Mouse (Mus musculus): ENCODE measurements around the gene Crb2. TPM values are rescaled to one million over a fixed set of nuclear protein-coding genes. Genes with fewer than 3 reads are reported as not detected.

Crb2 gene
- polyA plus RNA-seq, 1 experiment from 2014 or later, result 3.1 TPM

GRCm38 (mm10) chr2:37756220-37756930 is 19.7 kb upstream of the Crb2 start:
- no peak overlapping the region for H3K4me3 ChIP-seq (replicated peaks; ENCODE audit: low read depth, low read length)
- no peaks in the 10 kb centered on the region for H3K9me3 ChIP-seq (replicated peaks; ENCODE audit: low read length)
- H3K27me3 ChIP-seq (ENCODE audit: insufficient read depth, low read length), result no peaks in the 10 kb centered on the region
- no peaks in the 10 kb centered on the region for H3K36me3 ChIP-seq (ENCODE audit: insufficient read depth, low read length)
- DNase-seq (ENCODE audit: low spot score) (no peak), ATAC-seq (replicated peaks; ENCODE audit: low FRiP score, low read depth) (no peak)
- H3K27ac ChIP-seq, result no peak overlapping the region
- no peak overlapping the region for H3K9ac ChIP-seq (ENCODE audit: low read depth, low read length)
- H3K4me2 ChIP-seq (ENCODE audit: low read length), result no peak overlapping the region
- 83% methylated on average over 2 of the region's 2 CpGs for WGBS
- TF ChIP-seq CTCF (IDR thresholded peaks at IDR 0.05; ENCODE audit: low read depth), result no peak
- H3K4me1 ChIP-seq (replicated peaks; ENCODE audit: insufficient read depth, low read length), result no peaks in the 10 kb centered on the region; the same call in 1 of the 2 replicates

- ATAC-seq (replicated peaks; ENCODE audit: low FRiP score, low read depth), result no peak
- 76% methylated on average over 5 of the region's 5 CpGs for WGBS
- H3K4me1 ChIP-seq (replicated peaks; ENCODE audit: insufficient read depth, low read length), result no peaks in the 10 kb centered on the region; the same call in 1 of the 2 replicates
- TF ChIP-seq CTCF (IDR thresholded peaks at IDR 0.05; ENCODE audit: low read depth), result no peak
- no peaks in the 10 kb centered on the region for H3K9me3 ChIP-seq (replicated peaks; ENCODE audit: low read length)
- no peak overlapping the region for H3K27ac ChIP-seq
- H3K4me3 ChIP-seq (replicated peaks; ENCODE audit: low read depth, low read length), result no peak overlapping the region
- H3K9ac ChIP-seq (ENCODE audit: low read depth, low read length), result no peak overlapping the region
- no peak overlapping the region for H3K4me2 ChIP-seq (ENCODE audit: low read length)
- no peaks in the 10 kb centered on the region for H3K27me3 ChIP-seq (ENCODE audit: insufficient read depth, low read length)
- H3K36me3 ChIP-seq (ENCODE audit: insufficient read depth, low read length), result no peaks in the 10 kb centered on the region
- DNase-seq (ENCODE audit: low spot score), result no peak
Measured at GRCm38 (mm10) chr2:37757016-37757415, 19.0 kb upstream of the Crb2 start.

GRCm38 (mm10) chr2:37757784-37758183 is 18.3 kb upstream of the Crb2 start:
- TF ChIP-seq CTCF (IDR thresholded peaks at IDR 0.05; ENCODE audit: low read depth), result no peak
- no peak for DNase-seq (ENCODE audit: low spot score)
- H3K9me3 ChIP-seq (replicated peaks; ENCODE audit: low read length), result no peaks in the 10 kb centered on the region
- no peak overlapping the region for H3K27ac ChIP-seq
- H3K4me2 ChIP-seq (ENCODE audit: low read length), result peak overlapping the region; percentile 21; the same call in 1 of the 2 replicates
- ATAC-seq (replicated peaks; ENCODE audit: low FRiP score, low read depth), result no peak; the same call in 1 of the 2 replicates
- H3K4me1 ChIP-seq (replicated peaks; ENCODE audit: insufficient read depth, low read length), result no peaks in the 10 kb centered on the region; the same call in 1 of the 2 replicates
- no peaks in the 10 kb centered on the region for H3K36me3 ChIP-seq (ENCODE audit: insufficient read depth, low read length)
- H3K4me3 ChIP-seq (replicated peaks; ENCODE audit: low read depth, low read length), result no peak overlapping the region
- no peaks in the 10 kb centered on the region for H3K27me3 ChIP-seq (ENCODE audit: insufficient read depth, low read length)
- H3K9ac ChIP-seq (ENCODE audit: low read depth, low read length), result no peak overlapping the region
- 79% methylated on average over 4 of the region's 4 CpGs for WGBS

GRCm38 (mm10) chr2:37758343-37759015 is 17.6 kb upstream of the Crb2 start:
- no peak overlapping the region for H3K4me3 ChIP-seq (replicated peaks; ENCODE audit: low read depth, low read length)
- 21% methylated on average over 21 of the region's 21 CpGs for WGBS

GRCm38 (mm10) chr2:37760633-37761032 is 15.4 kb upstream of the Crb2 start:
- no peak for TF ChIP-seq CTCF (IDR thresholded peaks at IDR 0.05; ENCODE audit: low read depth)
- Histone ChIP-seq H3K9ac (ENCODE audit: low read depth, low read length) (no peak overlapping the region), H3K4me3 (replicated peaks; ENCODE audit: low read depth, low read length) (no peak overlapping the region), H3K4me1 (replicated peaks; ENCODE audit: insufficient read depth, low read length) (peaks cover 6% of the 10 kb centered on the region; the same call in 1 of the 2 replicates), H3K36me3 (ENCODE audit: insufficient read depth, low read length) (no peaks in the 10 kb centered on the region), H3K27me3 (ENCODE audit: insufficient read depth, low read length) (no peaks in the 10 kb centered on the region), H3K9me3 (replicated peaks; ENCODE audit: low read length) (no peaks in the 10 kb centered on the region), H3K27ac (no peak overlapping the region), H3K4me2 (ENCODE audit: low read length) (no peak overlapping the region)
- DNase-seq (ENCODE audit: low spot score), result no peak
- 68% methylated on average over 6 of the region's 6 CpGs for WGBS
- ATAC-seq (replicated peaks; ENCODE audit: low FRiP score, low read depth), result no peak

More at GRCm38 (mm10) chr2:37758343-37759015, 17.6 kb upstream of the Crb2 start:
- Histone ChIP-seq H3K4me2 (ENCODE audit: low read length) (peak overlapping the region; percentile 21; the same call in 1 of the 2 replicates), H3K9ac (ENCODE audit: low read depth, low read length) (peak overlapping the region; percentile 41; the same call in 1 of the 2 replicates), H3K27me3 (ENCODE audit: insufficient read depth, low read length) (no peaks in the 10 kb centered on the region), H3K27ac (no peak overlapping the region), H3K36me3 (ENCODE audit: insufficient read depth, low read length) (no peaks in the 10 kb centered on the region), H3K4me1 (replicated peaks; ENCODE audit: insufficient read depth, low read length) (no peaks in the 10 kb centered on the region; the same call in 1 of the 2 replicates), H3K9me3 (replicated peaks; ENCODE audit: low read length) (no peaks in the 10 kb centered on the region)
- TF ChIP-seq CTCF (IDR thresholded peaks at IDR 0.05; ENCODE audit: low read depth), result no peak
- ATAC-seq (replicated peaks; ENCODE audit: low FRiP score, low read depth) (no peak; the same call in 1 of the 2 replicates), DNase-seq (ENCODE audit: low spot score) (peak; percentile 57)

- 21% methylated on average over 3 of the region's 3 CpGs for WGBS
- Histone ChIP-seq H3K4me3 (replicated peaks; ENCODE audit: low read depth, low read length) (no peak overlapping the region), H3K4me1 (replicated peaks; ENCODE audit: insufficient read depth, low read length) (peaks cover 23% of the 10 kb centered on the region), H3K4me2 (ENCODE audit: low read length) (no peak overlapping the region), H3K27me3 (ENCODE audit: insufficient read depth, low read length) (no peaks in the 10 kb centered on the region), H3K27ac (no peak overlapping the region), H3K9ac (ENCODE audit: low read depth, low read length) (no peak overlapping the region), H3K36me3 (ENCODE audit: insufficient read depth, low read length) (no peaks in the 10 kb centered on the region), H3K9me3 (replicated peaks; ENCODE audit: low read length) (no peaks in the 10 kb centered on the region)
- TF ChIP-seq CTCF (IDR thresholded peaks at IDR 0.05; ENCODE audit: low read depth), result no peak
- peak; percentile 78 for DNase-seq (ENCODE audit: low spot score)
- no peak for ATAC-seq (replicated peaks; ENCODE audit: low FRiP score, low read depth)
Measured at GRCm38 (mm10) chr2:37763638-37764037, 12.4 kb upstream of the Crb2 start.

Data from kidney, postnatal 0 days (tissue).